Mouse (Mus musculus): Measurements from ENCODE around the gene Arpc1a. TPM values are rescaled to one million over a fixed set of nuclear protein-coding genes. Genes with fewer than 3 reads are reported as not detected.
"Not testable (repeated sequence)": the region's sequence is repeated elsewhere in the genome, so short reads cannot be mapped to it uniquely, and the experiment has no call there.

The Arpc1a gene
- polyA plus RNA-seq, 1 experiment from 2014 or later = 150 TPM

DNA sequence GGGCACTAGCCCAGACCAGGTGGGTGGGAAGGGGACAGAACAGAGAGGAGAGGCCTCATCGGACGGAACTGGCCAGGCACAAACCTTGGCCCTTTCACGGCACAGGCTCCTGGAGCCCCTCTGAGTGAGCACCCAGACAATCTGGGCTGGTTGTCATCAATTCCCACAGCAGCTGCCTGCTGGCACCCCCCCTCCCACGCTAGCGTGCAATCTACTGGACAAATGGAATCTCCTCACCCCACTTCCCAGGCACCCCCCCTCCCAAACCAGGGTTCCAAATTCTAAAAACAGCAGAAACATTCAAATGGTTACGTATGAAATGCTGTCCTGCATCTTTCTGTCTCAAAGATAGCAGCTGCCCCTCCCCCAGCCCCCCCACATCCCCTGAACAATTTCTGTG, 46.1 kb downstream of the Arpc1a start:
- H3K36me3 ChIP-seq (ENCODE audit: insufficient read depth, low read length) = peaks cover 84% of the 10 kb centered on the region
- not testable (repeated sequence) for ATAC-seq (ENCODE audit: low FRiP score, low TSS enrichment); H3K4me2 ChIP-seq (replicated peaks; ENCODE audit: low read depth, low read length); H3K9ac ChIP-seq (replicated peaks; ENCODE audit: low read length); H3K27ac ChIP-seq (ENCODE audit: low read length); H3K4me3 ChIP-seq (ENCODE audit: low read length); H3K27me3 ChIP-seq (ENCODE audit: insufficient read depth, low read length); H3K4me1 ChIP-seq (ENCODE audit: insufficient read depth, low read length); H3K9me3 ChIP-seq (ENCODE audit: low read length)
- WGBS = 76% methylated on average over 4 of the region's 6 CpGs

DNA sequence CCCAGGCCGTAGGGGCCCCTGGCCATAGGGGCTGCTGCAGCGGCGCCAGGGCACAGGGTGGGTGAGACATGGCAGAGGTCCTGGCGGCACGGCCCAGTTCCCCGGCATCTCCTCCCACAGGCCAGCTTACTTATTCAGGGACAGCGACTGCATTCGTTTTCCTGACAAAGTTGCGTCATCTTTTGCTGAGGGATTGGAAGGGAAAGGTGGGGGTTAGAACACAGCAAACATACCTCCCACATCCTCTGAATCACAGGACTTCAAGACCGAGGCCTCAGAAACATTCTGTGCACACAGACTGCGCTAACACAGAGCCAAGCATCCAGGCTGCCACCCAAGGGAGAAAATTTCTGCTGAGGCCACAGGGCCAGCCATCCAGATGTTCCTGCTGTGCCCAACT, 46.6 kb downstream of the Arpc1a start:
- WGBS = 83% methylated on average over 11 of the region's 11 CpGs
- H3K9me3 ChIP-seq (ENCODE audit: low read length) = no peaks in the 10 kb centered on the region

DNA sequence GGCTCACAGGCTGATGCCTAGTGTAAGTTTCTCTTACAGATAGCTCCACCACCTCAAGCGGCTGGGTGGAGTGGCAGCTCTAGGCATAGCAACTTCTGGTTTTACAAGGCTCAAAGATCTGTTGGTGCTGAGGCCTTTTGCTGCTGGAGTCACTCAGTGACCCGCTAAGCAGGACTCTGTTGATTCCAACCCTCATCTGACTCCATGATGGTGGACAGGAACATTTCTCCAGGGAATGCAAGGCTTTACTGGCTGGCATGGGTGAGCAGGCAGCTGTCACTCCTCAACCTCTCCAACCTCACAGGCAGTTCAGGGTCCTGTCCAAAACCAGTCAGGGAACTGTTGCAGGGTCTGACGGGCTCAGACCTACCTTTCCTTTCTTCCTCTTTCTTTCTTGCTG, 47.4 kb downstream of the Arpc1a start:
- no peak for ATAC-seq (ENCODE audit: low FRiP score, low TSS enrichment)
- H3K36me3 ChIP-seq (ENCODE audit: insufficient read depth, low read length) = peaks cover 83% of the 10 kb centered on the region
- WGBS = 92% methylated on average over 3 of the region's 3 CpGs
- H3K4me1 ChIP-seq (ENCODE audit: insufficient read depth, low read length) = no peaks in the 10 kb centered on the region
- H3K4me2 ChIP-seq (replicated peaks; ENCODE audit: low read depth, low read length) = no peak overlapping the region
- no peaks in the 10 kb centered on the region for H3K9me3 ChIP-seq (ENCODE audit: low read length)
- H3K27ac ChIP-seq (ENCODE audit: low read length) = no peak overlapping the region
- H3K4me3 ChIP-seq (ENCODE audit: low read length) = no peak overlapping the region
- no peaks in the 10 kb centered on the region for H3K27me3 ChIP-seq (ENCODE audit: insufficient read depth, low read length)
- no peak overlapping the region for H3K9ac ChIP-seq (replicated peaks; ENCODE audit: low read length)

More for the DNA sequence above, 46.6 kb downstream of the Arpc1a start:
- no peak overlapping the region for H3K4me3 ChIP-seq (ENCODE audit: low read length)
- H3K4me1 ChIP-seq (ENCODE audit: insufficient read depth, low read length) = no peaks in the 10 kb centered on the region
- H3K4me2 ChIP-seq (replicated peaks; ENCODE audit: low read depth, low read length) = no peak overlapping the region
- no peak for ATAC-seq (ENCODE audit: low FRiP score, low TSS enrichment)
- no peaks in the 10 kb centered on the region for H3K27me3 ChIP-seq (ENCODE audit: insufficient read depth, low read length)
- H3K9ac ChIP-seq (replicated peaks; ENCODE audit: low read length) = no peak overlapping the region
- peaks cover 85% of the 10 kb centered on the region for H3K36me3 ChIP-seq (ENCODE audit: insufficient read depth, low read length)
- no peak overlapping the region for H3K27ac ChIP-seq (ENCODE audit: low read length)

DNA sequence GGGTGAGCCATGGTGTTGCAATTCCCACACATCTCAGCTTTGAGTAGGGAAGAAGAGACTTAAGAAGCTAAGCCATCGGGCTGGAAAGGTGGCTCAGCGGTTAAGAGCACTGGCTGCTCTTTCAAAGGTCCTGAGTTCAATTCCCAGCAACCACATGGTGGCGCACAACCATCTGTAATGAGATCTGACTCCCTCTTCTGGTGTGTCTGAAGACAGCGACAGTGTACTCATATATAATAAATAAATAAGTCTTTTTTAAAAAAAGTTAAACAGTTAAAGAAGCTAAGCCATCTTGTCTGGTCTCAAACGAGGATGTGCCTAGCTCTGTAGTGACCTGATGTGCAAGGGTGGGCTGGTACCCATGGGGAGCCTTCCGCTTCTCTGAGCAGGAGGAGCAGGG, 49.6 kb downstream of the Arpc1a start:
- not testable (repeated sequence) for H3K9me3 ChIP-seq (ENCODE audit: low read length); H3K4me1 ChIP-seq (ENCODE audit: insufficient read depth, low read length); H3K27me3 ChIP-seq (ENCODE audit: insufficient read depth, low read length); ATAC-seq (ENCODE audit: low FRiP score, low TSS enrichment); H3K4me2 ChIP-seq (replicated peaks; ENCODE audit: low read depth, low read length); H3K27ac ChIP-seq (ENCODE audit: low read length); H3K9ac ChIP-seq (replicated peaks; ENCODE audit: low read length); H3K4me3 ChIP-seq (ENCODE audit: low read length)
- H3K36me3 ChIP-seq (ENCODE audit: insufficient read depth, low read length) = peaks cover 78% of the 10 kb centered on the region
- WGBS = 88% methylated on average over 6 of the region's 6 CpGs

DNA sequence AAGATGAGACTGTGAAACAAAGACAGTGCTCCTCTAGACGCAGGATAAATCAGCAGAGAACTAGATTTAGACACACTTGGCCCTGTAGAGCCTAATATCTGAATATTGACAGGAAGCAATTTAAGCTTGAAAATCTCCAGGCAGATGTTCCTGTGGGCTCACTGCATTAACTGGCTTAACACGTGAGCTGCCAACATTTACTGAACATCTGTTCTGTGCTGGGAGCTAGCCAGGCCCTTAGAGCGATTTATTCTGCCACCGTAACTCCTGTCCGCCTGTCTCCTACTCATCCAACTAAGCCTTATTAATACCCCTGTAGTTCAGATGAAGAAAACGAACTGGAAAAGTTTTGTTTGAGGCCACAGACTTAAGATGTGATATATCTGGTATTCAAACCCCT, 55.2 kb downstream of the Arpc1a start:
- ATAC-seq (ENCODE audit: low FRiP score, low TSS enrichment) = no peak
- peak overlapping the region; percentile 92 for H3K4me3 ChIP-seq (ENCODE audit: low read length)
- H3K4me1 ChIP-seq (ENCODE audit: insufficient read depth, low read length) = peaks cover 21% of the 10 kb centered on the region
- peak overlapping the region; percentile 88 for H3K4me2 ChIP-seq (replicated peaks; ENCODE audit: low read depth, low read length)
- H3K36me3 ChIP-seq (ENCODE audit: insufficient read depth, low read length) = peaks cover 51% of the 10 kb centered on the region
- H3K9ac ChIP-seq (replicated peaks; ENCODE audit: low read length) = peak overlapping the region; percentile 92
- H3K9me3 ChIP-seq (ENCODE audit: low read length) = no peaks in the 10 kb centered on the region
- no peaks in the 10 kb centered on the region for H3K27me3 ChIP-seq (ENCODE audit: insufficient read depth, low read length)
- H3K27ac ChIP-seq (ENCODE audit: low read length) = peak overlapping the region; percentile 69; the same call in 1 of the 2 replicates
- 6% methylated on average over 6 of the region's 6 CpGs for WGBS

DNA sequence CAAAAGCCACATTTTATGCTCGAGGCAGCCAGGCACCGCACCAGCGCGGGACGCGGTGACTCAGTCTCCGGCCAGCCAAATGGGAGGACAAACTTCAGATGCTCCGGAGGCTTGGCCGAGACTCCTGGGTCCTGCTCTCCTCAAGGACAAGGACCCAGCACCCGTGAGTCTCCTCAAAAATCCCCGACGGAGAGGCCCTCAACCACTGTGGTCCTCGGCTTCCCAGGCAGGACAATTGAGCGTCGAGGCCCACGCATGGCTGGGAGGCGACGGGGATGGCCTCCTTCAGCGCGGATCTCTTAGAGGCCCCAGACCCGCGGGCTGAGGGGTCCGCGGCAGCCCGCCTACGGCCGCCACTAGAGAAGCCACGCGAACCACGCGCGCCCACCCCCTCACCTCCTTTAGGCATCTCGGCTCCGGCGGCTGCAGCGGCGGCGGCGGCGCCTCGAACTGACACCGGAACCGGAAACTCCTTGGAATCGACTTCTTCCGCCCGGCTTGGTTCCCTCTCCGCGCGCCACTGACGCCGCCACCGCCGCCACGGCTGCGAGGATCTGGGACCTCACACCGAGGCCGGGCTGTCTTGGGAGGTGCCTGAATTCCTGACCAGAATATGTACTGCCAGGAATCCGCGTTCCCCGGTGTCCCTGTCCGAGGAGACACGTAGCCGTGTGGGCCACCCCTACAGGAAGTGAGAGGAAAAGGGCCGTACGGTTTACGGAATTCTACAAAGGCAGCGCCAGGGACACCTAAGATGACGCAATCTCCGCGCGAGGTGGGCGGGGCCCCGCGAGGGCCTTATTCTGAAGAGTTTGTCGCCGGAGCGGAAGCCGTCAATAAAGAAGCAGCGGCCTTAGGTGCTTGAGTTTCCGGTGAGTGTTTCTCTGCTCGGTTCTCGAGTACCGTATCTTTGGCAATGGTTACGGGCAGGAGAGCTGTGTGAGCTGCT, 56.2 kb downstream of the Arpc1a start, which contains the start of the genes Pdap1 and Bud31:
Gene Pdap1, minus strand, starts transcription at position 668 of the 949 bp plus-strand sequence.
Gene Bud31, plus strand, starts transcription at position 792 of the 949 bp plus-strand sequence.
- Histone ChIP-seq H3K4me2 (replicated peaks; ENCODE audit: low read depth, low read length) (peak within 1 kb of the TSS; percentile 88), H3K36me3 (ENCODE audit: insufficient read depth, low read length) (peaks cover 48% of the 10 kb centered on the region), H3K4me3 (ENCODE audit: low read length) (peak within 1 kb of the TSS; percentile 92), H3K27me3 (ENCODE audit: insufficient read depth, low read length) (no peaks in the 10 kb centered on the region), H3K9me3 (ENCODE audit: low read length) (no peaks in the 10 kb centered on the region), H3K9ac (replicated peaks; ENCODE audit: low read length) (peak within 1 kb of the TSS; percentile 92), H3K27ac (ENCODE audit: low read length) (peak within 1 kb of the TSS; percentile 91), H3K4me1 (ENCODE audit: insufficient read depth, low read length) (peaks cover 21% of the 10 kb centered on the region)
- WGBS = under 1% methylated on average over 84 of the region's 84 CpGs
- ATAC-seq (ENCODE audit: low FRiP score, low TSS enrichment) = peak; percentile 94

DNA sequence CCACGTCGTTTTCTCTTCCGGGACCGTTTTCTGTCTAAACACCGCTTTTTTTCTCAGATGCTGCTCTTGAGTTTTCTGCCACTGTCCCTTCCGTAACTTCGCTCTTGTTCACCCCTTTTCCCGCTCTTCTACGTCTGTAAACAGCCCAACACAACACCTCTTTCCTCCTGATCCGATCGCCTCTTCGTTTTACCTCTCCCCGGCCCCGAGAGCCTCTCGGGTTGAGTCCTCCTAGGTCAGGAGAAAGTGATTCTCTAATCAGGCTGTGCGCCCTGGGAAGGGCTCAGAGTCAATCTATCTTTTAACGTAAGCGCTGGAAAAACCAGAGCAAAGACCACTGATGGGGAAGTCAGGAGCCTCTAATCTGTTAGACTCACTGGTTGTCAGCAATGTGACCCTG, 57.0 kb downstream of the Arpc1a start:
- no peak for ATAC-seq (ENCODE audit: low FRiP score, low TSS enrichment)
- peaks cover 50% of the 10 kb centered on the region for H3K36me3 ChIP-seq (ENCODE audit: insufficient read depth, low read length)

DNA sequence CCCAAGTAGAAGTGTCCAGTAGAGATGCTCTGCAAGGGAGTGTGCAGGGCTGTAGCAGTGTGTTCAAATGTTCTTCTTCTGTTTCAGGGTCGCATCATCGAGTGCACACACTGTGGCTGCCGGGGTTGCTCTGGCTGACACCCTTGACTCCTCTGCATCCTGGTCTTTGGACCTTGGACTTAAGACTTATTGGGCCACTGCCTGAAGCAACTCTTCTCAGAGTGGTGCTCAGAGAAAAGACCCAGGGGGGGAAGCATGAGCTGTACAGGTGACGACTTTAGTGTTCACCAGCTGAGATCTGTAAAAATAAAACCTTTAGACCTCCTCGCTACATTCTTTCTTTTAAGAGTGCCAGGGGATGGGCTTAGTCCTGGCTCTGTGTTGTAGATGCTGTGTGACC, 64.1 kb downstream of the Arpc1a start:
- ATAC-seq (ENCODE audit: low FRiP score, low TSS enrichment) = no peak
- no peaks in the 10 kb centered on the region for H3K9me3 ChIP-seq (ENCODE audit: low read length)
- 89% methylated on average over 5 of the region's 5 CpGs for WGBS
- peaks cover 91% of the 10 kb centered on the region for H3K36me3 ChIP-seq (ENCODE audit: insufficient read depth, low read length)
- H3K4me1 ChIP-seq (ENCODE audit: insufficient read depth, low read length) = no peaks in the 10 kb centered on the region
- no peak overlapping the region for H3K9ac ChIP-seq (replicated peaks; ENCODE audit: low read length)
- H3K4me3 ChIP-seq (ENCODE audit: low read length) = no peak overlapping the region
- H3K27ac ChIP-seq (ENCODE audit: low read length) = no peak overlapping the region
- no peaks in the 10 kb centered on the region for H3K27me3 ChIP-seq (ENCODE audit: insufficient read depth, low read length)
- no peak overlapping the region for H3K4me2 ChIP-seq (replicated peaks; ENCODE audit: low read depth, low read length)

More for the DNA sequence above, 57.0 kb downstream of the Arpc1a start:
- Histone ChIP-seq H3K4me3 (ENCODE audit: low read length) (peak overlapping the region; percentile 92), H3K4me1 (ENCODE audit: insufficient read depth, low read length) (peaks cover 21% of the 10 kb centered on the region), H3K9ac (replicated peaks; ENCODE audit: low read length) (peak overlapping the region; percentile 92), H3K4me2 (replicated peaks; ENCODE audit: low read depth, low read length) (peak overlapping the region; percentile 88), H3K27me3 (ENCODE audit: insufficient read depth, low read length) (no peaks in the 10 kb centered on the region), H3K9me3 (ENCODE audit: low read length) (no peaks in the 10 kb centered on the region), H3K27ac (ENCODE audit: low read length) (peak overlapping the region; percentile 91)
- under 1% methylated on average over 18 of the region's 18 CpGs for WGBS

DNA sequence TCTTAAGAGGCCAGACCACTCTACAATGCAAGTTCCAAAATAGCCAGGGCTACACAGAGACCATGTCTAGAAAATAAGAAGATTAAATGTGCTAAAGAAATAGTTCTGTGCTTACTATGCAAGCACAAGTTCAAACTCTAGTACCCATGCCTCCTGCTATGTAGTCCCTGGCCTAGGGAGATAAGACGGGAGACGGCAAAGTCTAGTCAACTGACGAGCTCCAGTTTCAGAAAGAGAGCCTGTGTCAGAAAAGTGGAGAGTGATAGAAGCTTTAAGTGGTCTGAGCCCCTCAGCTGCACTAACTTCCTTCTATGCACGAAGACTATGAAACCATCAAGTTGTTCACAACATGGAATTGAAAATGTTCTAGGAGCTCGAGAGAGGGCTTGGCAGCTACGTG, 65.7 kb downstream of the Arpc1a start:
- no peaks in the 10 kb centered on the region for H3K9me3 ChIP-seq (ENCODE audit: low read length)
- WGBS = 93% methylated on average over 6 of the region's 6 CpGs
- H3K9ac ChIP-seq (replicated peaks; ENCODE audit: low read length) = no peak overlapping the region
- H3K4me3 ChIP-seq (ENCODE audit: low read length) = no peak overlapping the region
- H3K27ac ChIP-seq (ENCODE audit: low read length) = no peak overlapping the region
- no peaks in the 10 kb centered on the region for H3K27me3 ChIP-seq (ENCODE audit: insufficient read depth, low read length)
- H3K4me1 ChIP-seq (ENCODE audit: insufficient read depth, low read length) = no peaks in the 10 kb centered on the region
- peaks cover 78% of the 10 kb centered on the region for H3K36me3 ChIP-seq (ENCODE audit: insufficient read depth, low read length)
- H3K4me2 ChIP-seq (replicated peaks; ENCODE audit: low read depth, low read length) = no peak overlapping the region
- ATAC-seq (ENCODE audit: low FRiP score, low TSS enrichment) = no peak

DNA sequence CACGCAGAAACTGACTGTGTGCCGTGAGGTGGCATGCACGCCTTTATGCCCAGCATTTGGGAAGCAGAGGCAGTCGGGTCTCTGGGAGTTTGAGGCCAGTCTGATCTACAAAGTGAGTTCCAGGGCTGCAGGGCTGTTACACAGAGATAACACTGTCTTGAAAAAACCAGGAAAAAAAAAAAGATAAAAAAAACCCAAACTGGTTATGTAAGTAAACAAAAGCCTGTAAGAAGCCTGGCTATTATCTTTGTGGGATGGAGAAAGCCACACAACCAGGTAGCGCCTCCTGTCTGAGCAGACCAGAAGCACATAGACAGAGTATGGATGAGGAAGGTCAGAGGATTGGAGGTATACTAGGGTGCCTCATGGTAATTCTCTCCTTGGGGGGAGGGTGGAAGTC, 69.1 kb downstream of the Arpc1a start:
- WGBS = 93% methylated on average over 5 of the region's 5 CpGs
- no peaks in the 10 kb centered on the region for H3K4me1 ChIP-seq (ENCODE audit: insufficient read depth, low read length)
- no peak for ATAC-seq (ENCODE audit: low FRiP score, low TSS enrichment)
- no peak overlapping the region for H3K4me2 ChIP-seq (replicated peaks; ENCODE audit: low read depth, low read length)
- no peaks in the 10 kb centered on the region for H3K9me3 ChIP-seq (ENCODE audit: low read length)
- no peak overlapping the region for H3K4me3 ChIP-seq (ENCODE audit: low read length)
- H3K36me3 ChIP-seq (ENCODE audit: insufficient read depth, low read length) = peaks cover 67% of the 10 kb centered on the region
- no peaks in the 10 kb centered on the region for H3K27me3 ChIP-seq (ENCODE audit: insufficient read depth, low read length)
- H3K9ac ChIP-seq (replicated peaks; ENCODE audit: low read length) = no peak overlapping the region
- no peak overlapping the region for H3K27ac ChIP-seq (ENCODE audit: low read length)
